Mouse (Mus musculus) spleen, adult 2 months (tissue): ENCODE data around the gene Reln.

ENCODE experiments used
- CTCF ChIP-seq: fragments of 200-500 bp; IDR thresholded peaks from 2 replicates; pipeline ENCODE4 v1.5.1; 2011; ENCODE audit warnings: mild to moderate bottlenecking, inconsistent platforms; ENCODE audit not compliant: insufficient read depth, insufficient read length, insufficient replicate concordance; ENCODE audit errors: extremely low read depth
- POLR2A ChIP-seq: fragments of 200-500 bp; IDR thresholded peaks from 2 replicates; pipeline ENCODE4 v1.6.1; 2011; ENCODE audit warnings: low read depth, low read length, inconsistent platforms

- TF ChIP-seq CTCF, result no peak
- TF ChIP-seq POLR2A, result no peak
Measured at GRCm38 (mm10) chr5:21846616-21847290, 497.7 kb downstream of the Reln start.
